Mouse (Mus musculus) megakaryocyte, embryonic 14.5 days (primary cell): Measurements from ENCODE around the gene Klk12.

Source experiments
- FLI1 ChIP-seq: IDR thresholded peaks from 2 replicates; pipeline ENCODE4 v1.6.1; 2012; ENCODE audit warnings: low read length, inconsistent platforms, mixed read lengths
- GATA1 ChIP-seq: IDR thresholded peaks from 3 replicates; pipeline ENCODE4 v1.6.1; 2012; ENCODE audit warnings: mixed read lengths, low read length, inconsistent platforms, borderline replicate concordance

- TF ChIP-seq GATA1 (no peak), FLI1 (no peak)
These were observed 7.8 kb downstream of the Klk12 start for GRCm38 (mm10) chr7:43776506-43776905.
